Comparison of ENCODE assay signal across 17 mouse cellular contexts in the genomic region with DNA sequence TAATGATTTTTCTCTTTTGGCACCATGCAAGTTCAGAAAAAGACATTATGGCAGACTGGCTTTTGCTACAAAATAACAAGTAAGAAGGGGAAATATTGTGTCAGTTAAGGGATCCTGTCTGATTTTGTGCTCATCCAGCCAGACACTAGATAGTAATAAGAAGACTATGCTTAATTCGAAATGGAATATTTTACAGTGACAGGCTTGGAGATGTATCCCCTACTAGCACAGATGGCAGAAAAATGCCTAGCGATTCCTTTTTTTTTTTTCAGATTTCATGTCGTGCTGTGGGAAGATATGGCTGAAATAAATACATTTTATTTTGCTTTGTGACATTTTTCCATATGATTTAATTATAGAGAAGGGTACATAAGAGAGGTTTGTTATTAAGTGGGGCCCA.
DNase-seq lines count a peak whose midpoint lies in the region; ATAC-seq and TF ChIP-seq lines count a peak whose summit lies in the region.
"Had no signal": no experiment of that assay in that cellular context is flagged by ENCODE, and none has a peak within 500 bp of the region (broad histone marks: within the 10 kb centered on the region; RNA-seq: fewer than 3 reads in every experiment).

No protein-coding gene starts in this region.

- no peak for TF ChIP-seq CTCF in layer of hippocampus, adult 2 months (conservative IDR thresholded peaks at IDR 0.05)

- H3K9ac ChIP-seq in forebrain, embryonic 15.5 days (replicated peaks) = no peak overlapping the region
- no peak overlapping the region for H3K9ac ChIP-seq in forebrain, embryonic 16.5 days (replicated peaks; ENCODE audit: low read depth, low read length)
- H3K9ac ChIP-seq: liver, embryonic 14.5 days; lung, embryonic 14.5 days had no signal

- ATAC-seq in forebrain, embryonic 15.5 days (replicated peaks) = peak; percentile 63; the same call in 1 of the 2 replicates
- ATAC-seq in forebrain, embryonic 16.5 days = peak; percentile 59

- 32% methylated on average over 3 of the region's 3 CpGs for WGBS in forebrain, embryonic 15.5 days
- WGBS in forebrain, embryonic 10.5 days = 93% methylated on average over 3 of the region's 3 CpGs
- WGBS in forebrain, embryonic 16.5 days = 25% methylated on average over 3 of the region's 3 CpGs

- DNase-seq in forebrain, embryonic 10.5 days (ENCODE audit: extremely low spot score, low spot score) = no peak
- DNase-seq in layer of hippocampus, adult 2 months (ENCODE audit: low spot score in 2 of 2) = no peak
- no peak for DNase-seq in layer of hippocampus, postnatal 36 days
- DNase-seq in brain, adult 2 months (ENCODE audit: low read depth, low spot score) = peak; percentile 54
- DNase-seq in right cerebral cortex, postnatal 25 days = no peak
- DNase-seq: adrenal gland, postnatal 25 days; gastrocnemius, postnatal 25 days; heart, adult 2 months; heart, postnatal 14 days; kidney, adult 8-10 months; kidney, postnatal 14 days; lung, embryonic 14.5 days; thymus, postnatal 14 days had no signal

- no peaks in the 10 kb centered on the region for H3K9me3 ChIP-seq in forebrain, embryonic 15.5 days
- H3K9me3 ChIP-seq in forebrain, embryonic 10.5 days = no peaks in the 10 kb centered on the region
- no peaks in the 10 kb centered on the region for H3K9me3 ChIP-seq in forebrain, embryonic 16.5 days (ENCODE audit: control insufficient read depth, low read length)
- H3K9me3 ChIP-seq: heart, embryonic 13.5 days had no signal

- H3K36me3 ChIP-seq in forebrain, embryonic 15.5 days = no peaks in the 10 kb centered on the region
- H3K36me3 ChIP-seq in forebrain, embryonic 10.5 days (replicated peaks) = no peaks in the 10 kb centered on the region
- no peaks in the 10 kb centered on the region for H3K36me3 ChIP-seq in forebrain, embryonic 16.5 days (ENCODE audit: control insufficient read depth, insufficient read depth)
- H3K36me3 ChIP-seq: heart, embryonic 13.5 days had no signal

- H3K4me2 ChIP-seq in forebrain, embryonic 15.5 days (replicated peaks) = peak overlapping the region; percentile 31; the same call in 1 of the 2 replicates
- H3K4me2 ChIP-seq in forebrain, embryonic 16.5 days (ENCODE audit: low read length) = peak overlapping the region; percentile 44; the same call in 1 of the 2 replicates
- H3K4me2 ChIP-seq: heart, embryonic 13.5 days; lung, embryonic 14.5 days had no signal

- H3K4me1 ChIP-seq in forebrain, embryonic 15.5 days = peaks cover 22% of the 10 kb centered on the region
- H3K4me1 ChIP-seq in forebrain, embryonic 10.5 days = peaks cover 12% of the 10 kb centered on the region
- peaks cover 15% of the 10 kb centered on the region for H3K4me1 ChIP-seq in forebrain, embryonic 16.5 days (replicated peaks; ENCODE audit: control insufficient read depth, insufficient read depth, low read length)

- H3K4me3 ChIP-seq in forebrain, embryonic 15.5 days = no peak overlapping the region
- H3K4me3 ChIP-seq in forebrain, embryonic 10.5 days = no peak overlapping the region
- H3K4me3 ChIP-seq in layer of hippocampus, adult 2 months = no peak overlapping the region
- H3K4me3 ChIP-seq in forebrain, embryonic 16.5 days (replicated peaks; ENCODE audit: low read length) = no peak overlapping the region
- H3K4me3 ChIP-seq: heart, adult 2 months; heart, embryonic 13.5 days had no signal

- H3K27me3 ChIP-seq in forebrain, embryonic 15.5 days = no peaks in the 10 kb centered on the region
- H3K27me3 ChIP-seq in forebrain, embryonic 10.5 days (ENCODE audit: poor library complexity, severe bottlenecking) = 0 out of 2 replicates have a peak, but pooled peaks cover 3% of the 10 kb centered on the region
- no peaks in the 10 kb centered on the region for H3K27me3 ChIP-seq in forebrain, embryonic 16.5 days (replicated peaks; ENCODE audit: control insufficient read depth, insufficient read depth, low read length)
- H3K27me3 ChIP-seq: heart, embryonic 13.5 days had no signal

- peak overlapping the region; percentile 69 for H3K27ac ChIP-seq in forebrain, embryonic 15.5 days (replicated peaks)
- H3K27ac ChIP-seq in forebrain, embryonic 10.5 days = no peak overlapping the region
- H3K27ac ChIP-seq in layer of hippocampus, adult 2 months = peak overlapping the region; percentile 92
- no peak overlapping the region for H3K27ac ChIP-seq in forebrain, embryonic 16.5 days (ENCODE audit: low read length)
- H3K27ac ChIP-seq: heart, embryonic 13.5 days; liver, embryonic 14.5 days had no signal

Comparison
In these comparisons a context has a peak if more than half of its experiments do, and no peak if none do; other contexts are left out.
1. H3K27ac ChIP-seq: peak in forebrain, embryonic 15.5 days (single experiment) and layer of hippocampus, adult 2 months (single experiment); none in forebrain, embryonic 10.5 days (single experiment) and forebrain, embryonic 16.5 days (single experiment).